Mouse (Mus musculus): ENCODE data around the gene Ppp1r8. TPM values are rescaled to one million over a fixed set of nuclear protein-coding genes. Genes with fewer than 3 reads are reported as not detected.
"Not testable (repeated sequence)": the region's sequence is repeated elsewhere in the genome, so short reads cannot be mapped to it uniquely, and the experiment has no call there.

Ppp1r8 gene
- total and polyA plus RNA-seq, 2 experiments, result 9.3 to 10.9 TPM

DNA sequence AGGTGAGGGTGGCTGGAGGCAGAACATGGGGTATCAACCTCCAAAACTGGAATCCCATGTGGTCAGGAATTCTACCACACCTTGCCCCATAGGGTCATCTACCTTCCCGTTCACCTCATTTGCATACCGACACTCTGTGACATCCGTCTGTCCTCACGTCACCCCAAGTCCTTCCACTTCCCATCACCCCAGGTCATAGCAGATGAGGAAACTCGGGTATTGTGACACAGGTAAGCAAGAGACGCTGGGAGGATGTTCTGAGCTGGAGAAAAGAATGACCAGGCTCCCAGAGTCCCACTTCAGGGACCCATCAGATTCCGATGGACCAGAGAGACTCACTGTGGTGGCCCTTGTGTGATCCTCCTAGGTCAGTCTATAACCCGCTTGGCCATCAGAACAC is 48.2 kb downstream of the Ppp1r8 start:
- H3K27ac ChIP-seq (replicated peaks; ENCODE audit: insufficient read depth, low read depth, low read length), result peak overlapping the region; percentile 43
- TF ChIP-seq CTCF (IDR thresholded peaks at IDR 0.05; ENCODE audit: low read depth, low read length), result no peak
- no peak for TF ChIP-seq POLR2A (IDR thresholded peaks at IDR 0.05; ENCODE audit: extremely low read depth, insufficient read depth, low read length)
- peaks cover 4% of the 10 kb centered on the region; the same call in 1 of the 2 replicates for H3K27me3 ChIP-seq (ENCODE audit: control insufficient read depth, insufficient read depth, low read length)
- 59% methylated on average over 8 of the region's 8 CpGs for WGBS
- H3K9ac ChIP-seq (ENCODE audit: low read depth, low read length), result peak overlapping the region; percentile 24; the same call in 1 of the 2 replicates
- no peaks in the 10 kb centered on the region for H3K4me1 ChIP-seq (ENCODE audit: control insufficient read depth, insufficient read depth, low read length)
- no peaks in the 10 kb centered on the region for H3K79me2 ChIP-seq (ENCODE audit: control insufficient read depth, insufficient read depth, low read length)
- no peaks in the 10 kb centered on the region for H3K36me3 ChIP-seq (ENCODE audit: control insufficient read depth, insufficient read depth, low read length)
- H3K4me3 ChIP-seq (ENCODE audit: insufficient read depth, low read depth, low read length), result peak overlapping the region; percentile 38
- peak; percentile 26 for DNase-seq (ENCODE audit: extremely low read depth, low read depth, low spot score)

DNA sequence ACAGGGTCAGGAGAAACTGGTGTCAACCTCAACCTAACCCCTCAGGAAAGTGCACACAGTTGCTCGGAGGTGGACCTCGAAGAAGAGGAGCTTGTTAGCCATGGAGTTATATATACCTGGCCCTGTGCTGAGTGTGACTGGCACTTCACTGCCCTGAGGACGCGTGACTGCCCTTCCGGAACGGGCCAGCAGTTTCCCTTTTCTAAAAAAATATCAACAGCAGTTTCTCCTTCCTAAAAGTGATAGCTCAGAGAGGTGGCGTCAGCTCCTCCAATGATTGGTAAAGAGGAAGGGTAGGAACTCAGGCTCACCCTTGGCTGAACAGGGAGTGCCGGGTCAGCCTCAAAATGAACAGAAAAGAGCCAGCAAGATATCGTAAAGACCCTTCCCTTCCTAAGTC is 48.9 kb downstream of the Ppp1r8 start:
- peak; percentile 20 for DNase-seq (ENCODE audit: extremely low read depth, low read depth, low spot score)
- no peak overlapping the region for H3K4me3 ChIP-seq (ENCODE audit: insufficient read depth, low read depth, low read length)
- H3K79me2 ChIP-seq (ENCODE audit: control insufficient read depth, insufficient read depth, low read length), result no peaks in the 10 kb centered on the region
- H3K9ac ChIP-seq (ENCODE audit: low read depth, low read length), result no peak overlapping the region
- peaks cover 4% of the 10 kb centered on the region; the same call in 1 of the 2 replicates for H3K27me3 ChIP-seq (ENCODE audit: control insufficient read depth, insufficient read depth, low read length)
- no peaks in the 10 kb centered on the region for H3K4me1 ChIP-seq (ENCODE audit: control insufficient read depth, insufficient read depth, low read length)
- WGBS, result 53% methylated on average over 9 of the region's 9 CpGs
- no peak for TF ChIP-seq POLR2A (IDR thresholded peaks at IDR 0.05; ENCODE audit: extremely low read depth, insufficient read depth, low read length)
- TF ChIP-seq CTCF (IDR thresholded peaks at IDR 0.05; ENCODE audit: low read depth, low read length), result no peak
- no peaks in the 10 kb centered on the region for H3K36me3 ChIP-seq (ENCODE audit: control insufficient read depth, insufficient read depth, low read length)
- 0 out of 2 replicates have a peak overlapping the region, but pooled peaks have one; percentile 6 for H3K27ac ChIP-seq (replicated peaks; ENCODE audit: insufficient read depth, low read depth, low read length)

DNA sequence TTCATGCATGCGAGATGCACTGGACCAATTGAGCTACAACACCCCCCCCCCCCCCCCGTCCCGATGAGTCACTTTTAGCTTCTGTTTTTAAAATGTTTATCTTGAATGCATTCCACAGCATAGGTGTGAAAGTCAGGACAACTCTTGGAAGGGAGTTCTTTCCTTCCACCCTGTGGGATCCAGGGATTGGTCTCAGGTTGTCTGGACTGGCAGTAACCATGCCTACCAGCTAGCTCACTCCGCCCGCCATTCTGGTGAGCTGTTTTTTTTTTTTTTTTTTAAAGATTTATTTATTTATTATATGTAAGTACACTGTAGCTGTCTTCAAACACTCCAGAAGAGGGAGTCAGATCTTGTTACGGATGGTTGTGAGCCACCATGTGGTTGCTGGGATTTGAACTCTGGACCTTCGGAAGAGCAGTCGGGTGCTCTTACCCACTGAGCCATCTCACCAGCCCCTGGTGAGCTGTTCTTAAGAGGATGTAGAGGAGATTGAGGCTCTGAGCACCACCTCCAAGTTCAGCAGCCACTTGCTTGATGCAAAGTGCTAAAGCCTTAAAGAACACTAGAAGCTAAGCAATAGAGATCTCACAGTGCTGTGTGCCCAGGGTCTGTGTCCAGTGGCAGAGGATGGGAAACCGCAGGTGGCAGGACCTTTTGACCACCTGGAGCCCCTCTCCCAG is 49.5 kb downstream of the Ppp1r8 start:
- H3K9ac ChIP-seq (ENCODE audit: low read depth, low read length); H3K27me3 ChIP-seq (ENCODE audit: control insufficient read depth, insufficient read depth, low read length); DNase-seq (ENCODE audit: extremely low read depth, low read depth, low spot score); H3K4me1 ChIP-seq (ENCODE audit: control insufficient read depth, insufficient read depth, low read length); H3K4me3 ChIP-seq (ENCODE audit: insufficient read depth, low read depth, low read length); H3K79me2 ChIP-seq (ENCODE audit: control insufficient read depth, insufficient read depth, low read length); H3K36me3 ChIP-seq (ENCODE audit: control insufficient read depth, insufficient read depth, low read length): not testable (repeated sequence)
- WGBS, result 89% methylated on average over 8 of the region's 9 CpGs
- H3K27ac ChIP-seq (replicated peaks; ENCODE audit: insufficient read depth, low read depth, low read length), result 0 out of 2 replicates have a peak overlapping the region, but pooled peaks have one; percentile 6

DNA sequence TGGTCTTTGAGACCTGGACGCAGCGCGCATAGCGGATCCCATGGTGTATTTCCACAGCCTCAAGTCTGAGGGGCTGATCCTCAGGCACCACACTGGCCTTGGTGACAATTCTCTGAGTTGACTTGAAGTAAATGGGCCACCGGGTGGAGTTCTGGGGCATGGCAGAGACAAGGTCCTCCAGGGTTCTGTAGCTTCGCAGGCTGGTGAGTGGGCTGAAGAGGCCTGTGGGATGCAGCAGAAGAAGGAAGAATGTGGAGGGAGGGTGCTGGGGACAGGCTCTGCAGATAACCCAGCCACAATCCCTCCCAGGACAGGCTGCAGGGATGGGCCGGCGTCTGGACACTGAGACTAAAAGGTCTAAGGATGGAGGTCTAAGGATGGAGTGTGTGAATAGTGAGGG is 53.2 kb downstream of the Ppp1r8 start:
- Histone ChIP-seq H3K4me1 (ENCODE audit: control insufficient read depth, insufficient read depth, low read length) (no peaks in the 10 kb centered on the region), H3K79me2 (ENCODE audit: control insufficient read depth, insufficient read depth, low read length) (no peaks in the 10 kb centered on the region), H3K4me3 (ENCODE audit: insufficient read depth, low read depth, low read length) (no peak overlapping the region), H3K27ac (replicated peaks; ENCODE audit: insufficient read depth, low read depth, low read length) (no peak overlapping the region), H3K9ac (ENCODE audit: low read depth, low read length) (no peak overlapping the region), H3K27me3 (ENCODE audit: control insufficient read depth, insufficient read depth, low read length) (no peaks in the 10 kb centered on the region), H3K36me3 (ENCODE audit: control insufficient read depth, insufficient read depth, low read length) (no peaks in the 10 kb centered on the region)
- TF ChIP-seq CTCF (IDR thresholded peaks at IDR 0.05; ENCODE audit: low read depth, low read length) (no peak), POLR2A (IDR thresholded peaks at IDR 0.05; ENCODE audit: extremely low read depth, insufficient read depth, low read length) (no peak)
- DNase-seq (ENCODE audit: extremely low read depth, low read depth, low spot score), result no peak
- 87% methylated on average over 8 of the region's 8 CpGs for WGBS

DNA sequence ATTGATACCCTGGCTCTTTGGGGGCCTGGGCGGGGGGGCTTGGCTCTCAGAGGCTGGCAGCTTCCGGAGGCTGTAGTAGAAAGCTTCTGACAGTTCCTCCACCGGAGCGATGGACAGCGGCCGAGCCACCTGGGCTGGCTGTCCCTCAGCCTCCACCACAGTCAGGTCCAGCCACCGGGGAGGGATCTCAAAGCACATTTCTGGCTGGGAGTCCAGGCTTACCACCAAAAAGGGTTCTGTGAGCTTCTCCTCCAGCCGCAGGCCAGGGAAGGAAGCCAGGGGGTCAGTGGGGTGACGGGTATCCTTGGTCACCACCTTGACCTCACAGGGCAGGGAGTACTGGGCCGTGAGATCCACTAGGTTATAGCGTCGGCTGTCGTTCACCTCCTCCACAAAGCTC is 57.7 kb downstream of the Ppp1r8 start:
- no peaks in the 10 kb centered on the region for H3K27me3 ChIP-seq (ENCODE audit: control insufficient read depth, insufficient read depth, low read length)
- no peak overlapping the region for H3K9ac ChIP-seq (ENCODE audit: low read depth, low read length)
- no peaks in the 10 kb centered on the region for H3K79me2 ChIP-seq (ENCODE audit: control insufficient read depth, insufficient read depth, low read length)
- no peaks in the 10 kb centered on the region for H3K36me3 ChIP-seq (ENCODE audit: control insufficient read depth, insufficient read depth, low read length)
- H3K4me1 ChIP-seq (ENCODE audit: control insufficient read depth, insufficient read depth, low read length), result no peaks in the 10 kb centered on the region
- WGBS, result 91% methylated on average over 13 of the region's 13 CpGs
- no peak overlapping the region for H3K27ac ChIP-seq (replicated peaks; ENCODE audit: insufficient read depth, low read depth, low read length)
- H3K4me3 ChIP-seq (ENCODE audit: insufficient read depth, low read depth, low read length), result no peak overlapping the region
- no peak for DNase-seq (ENCODE audit: extremely low read depth, low read depth, low spot score)
- TF ChIP-seq CTCF (IDR thresholded peaks at IDR 0.05; ENCODE audit: low read depth, low read length), result no peak
- TF ChIP-seq POLR2A (IDR thresholded peaks at IDR 0.05; ENCODE audit: extremely low read depth, insufficient read depth, low read length), result no peak

DNA sequence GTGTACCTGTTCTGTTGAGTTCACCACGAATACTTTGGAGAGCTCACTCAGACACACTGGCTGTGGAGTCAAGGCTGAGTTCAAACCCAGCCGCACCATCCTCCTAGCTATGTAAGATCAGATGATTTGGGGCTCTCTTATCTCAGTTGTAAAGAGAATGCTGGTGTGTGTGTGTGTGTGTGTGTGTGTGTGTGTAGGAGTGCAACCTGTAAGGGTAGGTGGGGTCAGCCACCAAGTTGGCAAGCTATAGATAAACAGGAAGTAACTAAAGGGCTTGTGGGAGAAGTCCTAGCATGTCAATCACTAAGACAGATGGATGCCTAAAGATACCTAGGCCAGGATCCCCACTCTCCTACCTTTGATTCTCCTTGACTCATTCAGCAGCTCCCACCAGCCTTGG is 59.2 kb downstream of the Ppp1r8 start:
- Histone ChIP-seq H3K4me3 (ENCODE audit: insufficient read depth, low read depth, low read length) (no peak overlapping the region), H3K36me3 (ENCODE audit: control insufficient read depth, insufficient read depth, low read length) (no peaks in the 10 kb centered on the region), H3K4me1 (ENCODE audit: control insufficient read depth, insufficient read depth, low read length) (no peaks in the 10 kb centered on the region), H3K27me3 (ENCODE audit: control insufficient read depth, insufficient read depth, low read length) (no peaks in the 10 kb centered on the region), H3K79me2 (ENCODE audit: control insufficient read depth, insufficient read depth, low read length) (no peaks in the 10 kb centered on the region), H3K9ac (ENCODE audit: low read depth, low read length) (no peak overlapping the region), H3K27ac (replicated peaks; ENCODE audit: insufficient read depth, low read depth, low read length) (no peak overlapping the region)
- no peak for TF ChIP-seq CTCF (IDR thresholded peaks at IDR 0.05; ENCODE audit: low read depth, low read length)
- DNase-seq (ENCODE audit: extremely low read depth, low read depth, low spot score), result no peak
- WGBS, result 92% methylated on average over 2 of the region's 2 CpGs
